Comparison of ENCODE assay signal across 9 mouse cellular contexts in genomic region chr16:25945151-25945955, GRCm38 (mm10).
DNase-seq lines count a peak whose midpoint lies in the region; ATAC-seq lines count a peak whose summit lies in the region.
"Had no signal": no experiment of that assay in that cellular context is flagged by ENCODE, and none has a peak within 500 bp of the region (broad histone marks: within the 10 kb centered on the region; RNA-seq: fewer than 3 reads in every experiment).

No protein-coding gene starts in this region.

- H3K9me3 ChIP-seq in heart, embryonic 16.5 days (replicated peaks; ENCODE audit: control insufficient read depth, low read length): no peaks in the 10 kb centered on the region; the same call in 1 of the 2 replicates
- no peaks in the 10 kb centered on the region for H3K9me3 ChIP-seq in midbrain, embryonic 13.5 days
- no peaks in the 10 kb centered on the region for H3K9me3 ChIP-seq in hindbrain, embryonic 14.5 days (ENCODE audit: control insufficient read depth, low read length)

- H3K4me2 ChIP-seq in heart, embryonic 16.5 days (ENCODE audit: low read depth, low read length): peak overlapping the region; percentile 15
- H3K4me2 ChIP-seq in midbrain, embryonic 13.5 days (replicated peaks): no peak overlapping the region
- H3K4me2 ChIP-seq in hindbrain, embryonic 14.5 days (replicated peaks): no peak overlapping the region

- peak; percentile 70 to 74 for DNase-seq in heart, adult 18-20 months
- DNase-seq in heart, postnatal 4 days: no peak
- peak; percentile 62 for DNase-seq in 3T3-L1 (ENCODE audit: low read depth, low spot score)
- peak; percentile 12 for DNase-seq in cerebellum, adult 11 months
- DNase-seq in thymus, postnatal 4 days: no peak
- DNase-seq in hindbrain, embryonic 14.5 days (ENCODE audit: low spot score): no peak

- H3K4me3 ChIP-seq in heart, embryonic 16.5 days (ENCODE audit: low read length): no peak overlapping the region
- H3K4me3 ChIP-seq in midbrain, embryonic 13.5 days (replicated peaks): no peak overlapping the region
- no peak overlapping the region for H3K4me3 ChIP-seq in hindbrain, embryonic 14.5 days (replicated peaks; ENCODE audit: low read length)

- peaks cover 20% of the 10 kb centered on the region for H3K4me1 ChIP-seq in heart, embryonic 16.5 days (ENCODE audit: control insufficient read depth, insufficient read depth, low read length)
- no peaks in the 10 kb centered on the region for H3K4me1 ChIP-seq in midbrain, embryonic 13.5 days (replicated peaks)
- H3K4me1 ChIP-seq in hindbrain, embryonic 14.5 days (replicated peaks; ENCODE audit: control insufficient read depth, insufficient read depth, low read length): no peaks in the 10 kb centered on the region

- no peak overlapping the region for H3K27ac ChIP-seq in heart, embryonic 16.5 days (ENCODE audit: low read length)
- H3K27ac ChIP-seq in midbrain, embryonic 13.5 days: no peak overlapping the region
- H3K27ac ChIP-seq in hindbrain, embryonic 14.5 days: no peak overlapping the region

- peak; percentile 72 for ATAC-seq in heart, embryonic 16.5 days (replicated peaks; ENCODE audit: extremely low read depth, insufficient read depth, low FRiP score)
- ATAC-seq in midbrain, embryonic 13.5 days: no peak
- no peak for ATAC-seq in hindbrain, embryonic 14.5 days (ENCODE audit: low FRiP score)

- 21% methylated on average over 12 of the region's 12 CpGs for WGBS in heart, embryonic 16.5 days
- 81% methylated on average over 12 of the region's 12 CpGs for WGBS in midbrain, embryonic 13.5 days
- 73% methylated on average over 12 of the region's 12 CpGs for WGBS in hindbrain, embryonic 14.5 days

- H3K9ac ChIP-seq in heart, embryonic 16.5 days (ENCODE audit: low read length): no peak overlapping the region
- H3K9ac ChIP-seq in midbrain, embryonic 13.5 days (replicated peaks): no peak overlapping the region
- H3K9ac ChIP-seq in hindbrain, embryonic 14.5 days: no peak overlapping the region

- H3K36me3 ChIP-seq in heart, embryonic 16.5 days (ENCODE audit: control insufficient read depth, insufficient read depth): no peaks in the 10 kb centered on the region
- no peaks in the 10 kb centered on the region for H3K36me3 ChIP-seq in midbrain, embryonic 13.5 days
- no peaks in the 10 kb centered on the region for H3K36me3 ChIP-seq in hindbrain, embryonic 14.5 days (replicated peaks; ENCODE audit: control insufficient read depth, insufficient read depth)
- H3K36me3 ChIP-seq: G1E had no signal

- H3K27me3 ChIP-seq in heart, embryonic 16.5 days (ENCODE audit: control insufficient read depth, insufficient read depth, low read length): peaks cover 8% of the 10 kb centered on the region
- no peaks in the 10 kb centered on the region for H3K27me3 ChIP-seq in midbrain, embryonic 13.5 days
- H3K27me3 ChIP-seq in hindbrain, embryonic 14.5 days (ENCODE audit: control insufficient read depth, insufficient read depth, low read length): no peaks in the 10 kb centered on the region

Comparison
In these comparisons a context has a peak if more than half of its experiments do, and no peak if none do; other contexts are left out.
1. DNase-seq: peak in heart, adult 18-20 months (2 of 2), 3T3-L1 (single experiment) and cerebellum, adult 11 months (single experiment); none in heart, postnatal 4 days (single experiment), thymus, postnatal 4 days (single experiment) and hindbrain, embryonic 14.5 days (single experiment).